Mouse (Mus musculus) CH12.LX (cell line): ENCODE measurements around the gene 2310061I04Rik. TPM values are rescaled to one million over a fixed set of nuclear protein-coding genes. Genes with fewer than 3 reads are reported as not detected.

Experiments used
- DNase-seq: peaks from one replicate; pipeline ENCODE4 v3.0.0-alpha.2; 2013; ENCODE audit errors: extremely low read depth
- H3K27ac ChIP-seq: 2 replicates; pipeline ENCODE4 v1.5.1; 2012; ENCODE audit warnings: low read depth, mild to moderate bottlenecking, control low read depth, moderate library complexity; ENCODE audit not compliant: insufficient read depth
- H3K27me3 ChIP-seq: replicated peaks from 2 replicates; pipeline ENCODE3; 2012; ENCODE audit warnings: inconsistent platforms
- H3K36me3 ChIP-seq, 2 experiments: replicated peaks in 1 of 2; 2 replicates each; pipeline versions ENCODE3 to v1.6.1; 2012; ENCODE audit warnings: inconsistent platforms in 1 of 2, low read length in 1 of 2, mild to moderate bottlenecking in 1 of 2, mixed read lengths in 1 of 2, moderate library complexity in 1 of 2; ENCODE audit not compliant: control insufficient read depth in 1 of 2, insufficient read depth in 1 of 2
- H3K4me1 ChIP-seq, 2 experiments: 2 replicates each; pipeline ENCODE4 v1.6.1; 2012; ENCODE audit warnings: inconsistent platforms in 1 of 2, moderate library complexity in 1 of 2; ENCODE audit not compliant: insufficient read depth in 2 of 2, control insufficient read depth in 1 of 2
- H3K4me2 ChIP-seq: 2 replicates; pipeline ENCODE4 v1.6.1; 2012; ENCODE audit warnings: low read depth, mild to moderate bottlenecking, control low read depth; ENCODE audit not compliant: poor library complexity, insufficient read depth, severe bottlenecking
- H3K4me3 ChIP-seq, 3 experiments: fragments of 150-350 bp in 1 of 3; sonication (generic) in 1 of 3; replicated peaks in 1 of 3; 2 replicates each; pipeline versions ENCODE3 to v1.5.1; 2011 to 2012; ENCODE audit warnings: low read depth in 2 of 3, low read length in 2 of 3, mild to moderate bottlenecking in 2 of 3, moderate library complexity in 2 of 3, control low read depth in 1 of 3, improper control_type of control experiment in 1 of 3, inconsistent platforms in 1 of 3, mixed read lengths in 1 of 3; ENCODE audit not compliant: poor library complexity in 1 of 3
- H3K79me2 ChIP-seq: replicated peaks from 2 replicates; pipeline ENCODE4 v1.6.1; 2012; ENCODE audit warnings: mild to moderate bottlenecking, moderate library complexity; ENCODE audit not compliant: control insufficient read depth, poor library complexity, insufficient read depth, severe bottlenecking; ENCODE audit errors: extremely low read depth
- H3K9ac ChIP-seq: 2 replicates; pipeline ENCODE4 v1.6.1; 2012; ENCODE audit warnings: low read depth, mild to moderate bottlenecking, control low read depth, moderate library complexity; ENCODE audit not compliant: insufficient read depth
- H3K9me3 ChIP-seq: replicated peaks from 2 replicates; pipeline ENCODE3; 2012; ENCODE audit warnings: low read length, inconsistent platforms, mixed read lengths
- BHLHE40 ChIP-seq: IDR thresholded peaks from 2 replicates; pipeline ENCODE4 v1.6.1; 2011; ENCODE audit warnings: mild to moderate bottlenecking, low read depth, low read length, improper control_type of control experiment
- CHD1 ChIP-seq: IDR thresholded peaks from 2 replicates; pipeline ENCODE4 v1.6.1; 2012; ENCODE audit warnings: low read depth, low read length, improper control_type of control experiment, inconsistent platforms
- CHD2 ChIP-seq: IDR thresholded peaks from 2 replicates; pipeline ENCODE4 v1.6.1; 2011; ENCODE audit warnings: low read length, improper control_type of control experiment
- CTCF ChIP-seq, 2 experiments: IDR thresholded peaks in 1 of 2; conservative IDR thresholded peaks in 1 of 2; 2 replicates each; pipeline ENCODE4 v1.5.1; 2011 to 2012; ENCODE audit warnings: low read depth in 2 of 2, low read length in 2 of 2, improper control_type of control experiment in 1 of 2, inconsistent platforms in 1 of 2, mild to moderate bottlenecking in 1 of 2, moderate library complexity in 1 of 2
- E2F4 ChIP-seq: IDR thresholded peaks from 2 replicates; pipeline ENCODE4 v1.6.1; 2011; ENCODE audit warnings: low read depth, low read length, improper control_type of control experiment; ENCODE audit not compliant: insufficient replicate concordance
- ELF1 ChIP-seq: IDR thresholded peaks from 2 replicates; pipeline ENCODE4 v1.6.1; 2014; ENCODE audit warnings: low read depth, mild to moderate bottlenecking, inconsistent platforms, low read length, improper control_type of control experiment
- EP300 ChIP-seq: IDR thresholded peaks from 2 replicates; pipeline ENCODE4 v1.6.1; 2011; ENCODE audit warnings: low read length, improper control_type of control experiment
- ETS1 ChIP-seq: conservative IDR thresholded peaks from 2 replicates; pipeline ENCODE4 v1.6.1; 2012; ENCODE audit warnings: low read depth, mild to moderate bottlenecking, inconsistent platforms, low read length, improper control_type of control experiment, moderate library complexity
- GABPA ChIP-seq: IDR thresholded peaks from 2 replicates; pipeline ENCODE4 v1.6.1; 2012; ENCODE audit warnings: low read depth, low read length, improper control_type of control experiment, inconsistent platforms; ENCODE audit not compliant: insufficient replicate concordance
- HCFC1 ChIP-seq: IDR thresholded peaks from 2 replicates; pipeline ENCODE4 v1.6.1; 2012; ENCODE audit warnings: low read depth, mild to moderate bottlenecking, inconsistent platforms, low read length, improper control_type of control experiment
- IRF4 ChIP-seq: IDR thresholded peaks from 2 replicates; pipeline ENCODE4 v1.6.1; 2014; ENCODE audit warnings: low read depth, mild to moderate bottlenecking, inconsistent platforms, low read length, improper control_type of control experiment
- JUN ChIP-seq: IDR thresholded peaks from 2 replicates; pipeline ENCODE4 v1.6.1; 2011; ENCODE audit warnings: low read depth, mild to moderate bottlenecking, low read length, improper control_type of control experiment, moderate library complexity; ENCODE audit not compliant: insufficient read depth
- JUND ChIP-seq: conservative IDR thresholded peaks from 2 replicates; pipeline ENCODE4 v1.6.1; 2011; ENCODE audit warnings: low read depth, low read length, improper control_type of control experiment
- KAT2A ChIP-seq: IDR thresholded peaks from 2 replicates; pipeline ENCODE4 v1.6.1; 2012; ENCODE audit warnings: low read length, improper control_type of control experiment, inconsistent platforms; ENCODE audit not compliant: insufficient replicate concordance
- MAFK ChIP-seq: IDR thresholded peaks from 2 replicates; pipeline ENCODE4 v1.6.1; 2011; ENCODE audit warnings: low read length, improper control_type of control experiment; ENCODE audit not compliant: insufficient replicate concordance
- MAX ChIP-seq: IDR thresholded peaks from 2 replicates; pipeline ENCODE4 v1.6.1; 2011; ENCODE audit warnings: low read length, improper control_type of control experiment
- MAZ ChIP-seq: IDR thresholded peaks from 2 replicates; pipeline ENCODE4 v1.6.1; 2012; ENCODE audit warnings: low read depth, mild to moderate bottlenecking, inconsistent platforms, low read length, improper control_type of control experiment, moderate library complexity
- MEF2A ChIP-seq: IDR thresholded peaks from 2 replicates; pipeline ENCODE4 v1.6.1; 2014; ENCODE audit warnings: low read depth, mild to moderate bottlenecking, inconsistent platforms, low read length, improper control_type of control experiment, borderline replicate concordance
- MXI1 ChIP-seq: IDR thresholded peaks from 2 replicates; pipeline ENCODE4 v1.6.1; 2011; ENCODE audit warnings: mild to moderate bottlenecking, low read depth, low read length, improper control_type of control experiment
- MYC ChIP-seq: IDR thresholded peaks from 2 replicates; pipeline ENCODE4 v1.6.1; 2011; ENCODE audit warnings: low read depth, mild to moderate bottlenecking, improper control_type of control experiment, low read length
- NELFE ChIP-seq: IDR thresholded peaks from 2 replicates; pipeline ENCODE4 v1.6.1; 2011; ENCODE audit warnings: low read depth, low read length, improper control_type of control experiment
- NRF1 ChIP-seq: IDR thresholded peaks from 2 replicates; pipeline ENCODE4 v1.6.1; 2014; ENCODE audit warnings: low read depth, mild to moderate bottlenecking, inconsistent platforms, low read length, improper control_type of control experiment, moderate library complexity
- PAX5 ChIP-seq: IDR thresholded peaks from 2 replicates; pipeline ENCODE4 v1.6.1; 2012; ENCODE audit warnings: low read length, inconsistent platforms, mixed read lengths
- POLR2A ChIP-seq: IDR thresholded peaks from 2 replicates; pipeline ENCODE4 v1.6.1; 2011; ENCODE audit warnings: low read depth, mild to moderate bottlenecking, improper control_type of control experiment, low read length
- POLR2AphosphoS2 ChIP-seq: IDR thresholded peaks from 2 replicates; pipeline ENCODE4 v1.6.1; 2011; ENCODE audit warnings: low read depth, low read length, improper control_type of control experiment
- RAD21 ChIP-seq: IDR thresholded peaks from 2 replicates; pipeline ENCODE4 v1.6.1; 2011; ENCODE audit warnings: low read depth, mild to moderate bottlenecking, low read length, improper control_type of control experiment, moderate library complexity
- RCOR1 ChIP-seq: conservative IDR thresholded peaks from 2 replicates; pipeline ENCODE4 v1.6.1; 2012; ENCODE audit warnings: low read depth, mild to moderate bottlenecking, inconsistent platforms, low read length, improper control_type of control experiment
- SIN3A ChIP-seq: IDR thresholded peaks from 2 replicates; pipeline ENCODE4 v1.6.1; 2012; ENCODE audit warnings: low read length, improper control_type of control experiment, inconsistent platforms
- SMC3 ChIP-seq: IDR thresholded peaks from 2 replicates; pipeline ENCODE4 v1.6.1; 2011; ENCODE audit warnings: low read depth, low read length, improper control_type of control experiment
- TBP ChIP-seq: conservative IDR thresholded peaks from 2 replicates; pipeline ENCODE4 v1.6.1; 2011; ENCODE audit warnings: low read depth, low read length, improper control_type of control experiment
- TCF12 ChIP-seq: IDR thresholded peaks from 2 replicates; pipeline ENCODE4 v1.6.1; 2014; ENCODE audit warnings: low read depth, mild to moderate bottlenecking, inconsistent platforms, low read length, improper control_type of control experiment
- UBTF ChIP-seq: IDR thresholded peaks from 2 replicates; pipeline ENCODE4 v1.6.1; 2012; ENCODE audit warnings: low read depth, mild to moderate bottlenecking, inconsistent platforms, low read length, improper control_type of control experiment, moderate library complexity
- USF1 ChIP-seq: IDR thresholded peaks from 2 replicates; pipeline ENCODE4 v1.6.1; 2014; ENCODE audit warnings: low read depth, mild to moderate bottlenecking, inconsistent platforms, low read length, improper control_type of control experiment
- USF2 ChIP-seq: conservative IDR thresholded peaks from 2 replicates; pipeline ENCODE4 v1.6.1; 2011; ENCODE audit warnings: low read depth, low read length, improper control_type of control experiment
- ZC3H11A ChIP-seq: IDR thresholded peaks from 2 replicates; pipeline ENCODE4 v1.6.1; 2012; ENCODE audit warnings: low read depth, mild to moderate bottlenecking, inconsistent platforms, low read length, improper control_type of control experiment
- ZKSCAN1 ChIP-seq: IDR thresholded peaks from 2 replicates; pipeline ENCODE4 v1.6.1; 2012; ENCODE audit warnings: low read depth, inconsistent platforms, low read length, improper control_type of control experiment, borderline replicate concordance
- ZMIZ1 ChIP-seq: IDR thresholded peaks from 2 replicates; pipeline ENCODE4 v1.6.1; 2012; ENCODE audit warnings: low read depth, mild to moderate bottlenecking, inconsistent platforms, low read length, improper control_type of control experiment
- ZNF384 ChIP-seq: IDR thresholded peaks from 2 replicates; pipeline ENCODE4 v1.6.1; 2012; ENCODE audit warnings: low read depth, low read length, improper control_type of control experiment, inconsistent platforms
- dilution Hi-C: fragments of 300-500 bp; cut with MboI; formaldehyde crosslinking; loops from 2 replicates; pipeline ENCODE4 v1.14.3; 2020; ENCODE audit warnings: low sequenced_read_pairs; ENCODE audit not compliant: extremely low pct_unique_long_range_greater_than_20kb, extremely low pct_ligation_motif_present
- in situ Hi-C: fragments of 300-500 bp; cut with MboI; formaldehyde crosslinking; loops from 3 replicates; pipeline ENCODE4 v1.14.3; 2019; ENCODE audit warnings: low sequenced_read_pairs, low pct_ligation_motif_present, low pct_unique_long_range_greater_than_20kb, mixed read lengths
- polyA plus RNA-seq: library from polyadenylated mRNA; unstranded; fragments of >175 nt; gene quantifications from 2 replicates; pipeline ENCODE4 v1.2.1, GENCODE M21; 2012; ENCODE audit warnings: low read depth; ENCODE audit not compliant: insufficient read length
- total RNA-seq, 2 experiments: library from RNA; depleted of rRNA; stranded (reverse); fragments of 300-350 nt in 1 of 2; fragments of >200 nt in 1 of 2; gene quantifications; 2 replicates each; pipeline ENCODE4 v1.2.3; 2012 to 2014

2310061I04Rik gene
- total RNA-seq (2012; rRNA removed) = 7.1 and 8.7 TPM in 2 replicates
- 4.2 and 5.7 TPM in 2 replicates for total RNA-seq (2014; rRNA removed)
- 39.5 and 46.4 TPM in 2 replicates for polyA plus RNA-seq

- no peaks in the 10 kb centered on the region for H3K27me3 ChIP-seq
- TF ChIP-seq MXI1 (peak; percentile 82), MYC (no peak), MAZ (peak; percentile 72), NRF1 (peak; percentile 87), ETS1 (no peak), MEF2A (peak; percentile 8; the same call in 1 of the 2 replicates), GABPA (no peak), ZNF384 (no peak), MAFK (no peak), JUN (no peak), ZC3H11A (no peak), E2F4 (no peak), CTCF (conservative IDR thresholded peaks at IDR 0.05 in 1 of 2, IDR thresholded peaks at IDR 0.05 in 1 of 2; ENCODE audit: low read depth in 2 of 2, low read length in 2 of 2) (no peak), NELFE (peak; percentile 59), KAT2A (no peak), RAD21 (no peak), BHLHE40 (peak; percentile 97), PAX5 (no peak), USF1 (no peak), POLR2A (peak; percentile 50), USF2 (no peak), CHD1 (no peak), SMC3 (no peak), TCF12 (peak; percentile 46; the same call in 1 of the 2 replicates), RCOR1 (no peak), ZMIZ1 (no peak), CHD2 (no peak), HCFC1 (peak; percentile 63), SIN3A (peak; percentile 63; the same call in 1 of the 2 replicates), ZKSCAN1 (no peak), EP300 (no peak), UBTF (peak; percentile 40; the same call in 1 of the 2 replicates), MAX (peak; percentile 60), IRF4 (no peak; the same call in 1 of the 2 replicates), ELF1 (0 out of 2 replicates have a peak, but pooled peaks have one; percentile 40), TBP (peak; percentile 53; the same call in 1 of the 2 replicates), JUND (no peak), POLR2AphosphoS2 (0 out of 2 replicates have a peak, but pooled peaks have one; percentile 77)
- TF ChIP-seq, all 38 proteins: peak for 15
- Histone ChIP-seq H3K9me3 (no peaks in the 10 kb centered on the region), H3K9ac (peak within 1 kb of the TSS; percentile 58), H3K4me2 (peak within 1 kb of the TSS; percentile 68), H3K27ac (peak within 1 kb of the TSS; percentile 87), H3K79me2 (peaks cover 9% of the 10 kb centered on the region), H3K4me1 (peaks cover 7 to 23% of the 10 kb centered on the region in 2 experiments), H3K36me3 (peaks cover 22 to 57% of the 10 kb centered on the region in 2 experiments), H3K4me3 (peak within 1 kb of the TSS; percentile 69 to 87 (median 70))
- in situ Hi-C loops (no loop called here), dilution Hi-C loops (no loop called here)
- DNase-seq = peak; percentile 90
Measured at GRCm38 (mm10) chr17:35896781-35897643, at the start of gene 2310061I04Rik. Gene 2310061I04Rik, minus strand, starts transcription at chr17:35897431.
